Mouse (Mus musculus) central nervous system, embryonic 11.5 days (tissue): ENCODE results near the gene Fam71d. TPM values are rescaled to one million over a fixed set of nuclear protein-coding genes. Genes with fewer than 3 reads are reported as not detected.

ENCODE experiments used
- polyA plus RNA-seq: library from polyadenylated mRNA; depleted of rRNA; stranded (reverse); fragments of >200 nt; gene quantifications from 2 replicates; pipeline ENCODE4 v1.2.3, GENCODE M21; 2012; rRNA removed

Gene Fam71d
- polyA plus RNA-seq, result 0.02 and 0.14 TPM in 2 replicates

GRCm38 (mm10) chr12:78691325-78691724 is at the start of gene Fam71d:
Gene Fam71d, plus strand, starts transcription at chr12:78691535.

GRCm38 (mm10) chr12:78748557-78749377 is 57.4 kb downstream of the Fam71d start, which contains the start of gene Mpp5:
Gene Mpp5, plus strand, starts transcription at chr12:78748907.

Other genes with a start within 250 kb of the Fam71d start
- 11.7 and 17.0 TPM in 2 replicates for gene Mpp5, start 57.4 kb downstream of the Fam71d start, polyA plus RNA-seq
- gene Atp6v1d, start 170.1 kb downstream of the Fam71d start, polyA plus RNA-seq, result 47.6 and 53.5 TPM in 2 replicates
- gene Eif2s1, start 170.3 kb downstream of the Fam71d start, polyA plus RNA-seq, result 76.3 and 99.5 TPM in 2 replicates
- 1.7 and 3.0 TPM in 2 replicates for gene Plek2, start 215.4 kb downstream of the Fam71d start, polyA plus RNA-seq